Mouse (Mus musculus): ENCODE measurements around the gene Gm20388. TPM values are rescaled to one million over a fixed set of nuclear protein-coding genes. Genes with fewer than 3 reads are reported as not detected.

The Gm20388 gene
- polyA plus RNA-seq, 1 experiment from 2014 or later: 5.3 TPM

- WGBS: 63% methylated on average over 6 of the region's 6 CpGs
Observed at GRCm38 (mm10) chr8:122652643-122653042, 2742.0 kb downstream of the Gm20388 start.

GRCm38 (mm10) chr8:122654768-122655167, 2744.1 kb downstream of the Gm20388 start:
- ATAC-seq (replicated peaks; ENCODE audit: low FRiP score) (no peak), DNase-seq (ENCODE audit: low spot score) (no peak)
- H3K36me3 ChIP-seq (ENCODE audit: control insufficient read depth, insufficient read depth, low read length): no peaks in the 10 kb centered on the region; the same call in 1 of the 2 replicates
- H3K4me3 ChIP-seq (ENCODE audit: low read depth, low read length): no peak overlapping the region
- no peaks in the 10 kb centered on the region for H3K9me3 ChIP-seq (ENCODE audit: control insufficient read depth, low read length)
- peaks cover 5% of the 10 kb centered on the region; the same call in 1 of the 2 replicates for H3K4me1 ChIP-seq (replicated peaks; ENCODE audit: control insufficient read depth, insufficient read depth, low read length)
- H3K9ac ChIP-seq (ENCODE audit: low read depth, low read length): no peak overlapping the region
- H3K4me2 ChIP-seq: no peak overlapping the region
- no peaks in the 10 kb centered on the region for H3K27me3 ChIP-seq (replicated peaks; ENCODE audit: control insufficient read depth, insufficient read depth, low read length)
- no peak overlapping the region for H3K27ac ChIP-seq (ENCODE audit: low read depth, low read length)
- WGBS: 70% methylated on average over 7 of the region's 7 CpGs

More at GRCm38 (mm10) chr8:122652643-122653042, 2742.0 kb downstream of the Gm20388 start:
- Histone ChIP-seq H3K4me3 (ENCODE audit: low read depth, low read length) (no peak overlapping the region), H3K4me1 (replicated peaks; ENCODE audit: control insufficient read depth, insufficient read depth, low read length) (no peaks in the 10 kb centered on the region), H3K9ac (ENCODE audit: low read depth, low read length) (no peak overlapping the region), H3K27ac (ENCODE audit: low read depth, low read length) (no peak overlapping the region), H3K4me2 (no peak overlapping the region), H3K27me3 (replicated peaks; ENCODE audit: control insufficient read depth, insufficient read depth, low read length) (no peaks in the 10 kb centered on the region), H3K9me3 (ENCODE audit: control insufficient read depth, low read length) (no peaks in the 10 kb centered on the region), H3K36me3 (ENCODE audit: control insufficient read depth, insufficient read depth, low read length) (peaks cover 10% of the 10 kb centered on the region)
- no peak for ATAC-seq (replicated peaks; ENCODE audit: low FRiP score)
- no peak for DNase-seq (ENCODE audit: low spot score)

GRCm38 (mm10) chr8:122656056-122656999, 2745.7 kb downstream of the Gm20388 start:
- Histone ChIP-seq H3K4me1 (replicated peaks; ENCODE audit: control insufficient read depth, insufficient read depth, low read length) (peaks cover 6% of the 10 kb centered on the region), H3K9me3 (ENCODE audit: control insufficient read depth, low read length) (no peaks in the 10 kb centered on the region), H3K27ac (ENCODE audit: low read depth, low read length) (no peak overlapping the region), H3K27me3 (replicated peaks; ENCODE audit: control insufficient read depth, insufficient read depth, low read length) (no peaks in the 10 kb centered on the region), H3K9ac (ENCODE audit: low read depth, low read length) (no peak overlapping the region), H3K36me3 (ENCODE audit: control insufficient read depth, insufficient read depth, low read length) (no peaks in the 10 kb centered on the region; the same call in 1 of the 2 replicates), H3K4me3 (ENCODE audit: low read depth, low read length) (no peak overlapping the region), H3K4me2 (no peak overlapping the region)
- WGBS: 72% methylated on average over 13 of the region's 13 CpGs
- DNase-seq (ENCODE audit: low spot score): no peak
- ATAC-seq (replicated peaks; ENCODE audit: low FRiP score): no peak

GRCm38 (mm10) chr8:122658149-122658806, 2747.6 kb downstream of the Gm20388 start:
- Histone ChIP-seq H3K27ac (ENCODE audit: low read depth, low read length) (no peak overlapping the region), H3K9ac (ENCODE audit: low read depth, low read length) (no peak overlapping the region), H3K4me2 (no peak overlapping the region), H3K4me1 (replicated peaks; ENCODE audit: control insufficient read depth, insufficient read depth, low read length) (peaks cover 12% of the 10 kb centered on the region), H3K9me3 (ENCODE audit: control insufficient read depth, low read length) (no peaks in the 10 kb centered on the region), H3K36me3 (ENCODE audit: control insufficient read depth, insufficient read depth, low read length) (no peaks in the 10 kb centered on the region; the same call in 1 of the 2 replicates), H3K27me3 (replicated peaks; ENCODE audit: control insufficient read depth, insufficient read depth, low read length) (no peaks in the 10 kb centered on the region), H3K4me3 (ENCODE audit: low read depth, low read length) (no peak overlapping the region)
- ATAC-seq (replicated peaks; ENCODE audit: low FRiP score) (no peak), DNase-seq (ENCODE audit: low spot score) (no peak)
- 73% methylated on average over 10 of the region's 10 CpGs for WGBS

GRCm38 (mm10) chr8:122658807-122659160, 2748.1 kb downstream of the Gm20388 start:
- WGBS: 78% methylated on average over 9 of the region's 9 CpGs
- no peaks in the 10 kb centered on the region; the same call in 1 of the 2 replicates for H3K36me3 ChIP-seq (ENCODE audit: control insufficient read depth, insufficient read depth, low read length)
- H3K4me1 ChIP-seq (replicated peaks; ENCODE audit: control insufficient read depth, insufficient read depth, low read length): peaks cover 12% of the 10 kb centered on the region
- DNase-seq (ENCODE audit: low spot score): no peak
- H3K4me2 ChIP-seq: no peak overlapping the region
- H3K27me3 ChIP-seq (replicated peaks; ENCODE audit: control insufficient read depth, insufficient read depth, low read length): no peaks in the 10 kb centered on the region
- no peak overlapping the region for H3K4me3 ChIP-seq (ENCODE audit: low read depth, low read length)
- H3K9me3 ChIP-seq (ENCODE audit: control insufficient read depth, low read length): no peaks in the 10 kb centered on the region
- ATAC-seq (replicated peaks; ENCODE audit: low FRiP score): no peak
- no peak overlapping the region for H3K27ac ChIP-seq (ENCODE audit: low read depth, low read length)
- no peak overlapping the region for H3K9ac ChIP-seq (ENCODE audit: low read depth, low read length)

GRCm38 (mm10) chr8:122660022-122660421, 2749.4 kb downstream of the Gm20388 start:
- H3K9ac ChIP-seq (ENCODE audit: low read depth, low read length): no peak overlapping the region
- H3K27ac ChIP-seq (ENCODE audit: low read depth, low read length): no peak overlapping the region
- H3K4me1 ChIP-seq (replicated peaks; ENCODE audit: control insufficient read depth, insufficient read depth, low read length): peaks cover 16% of the 10 kb centered on the region
- DNase-seq (ENCODE audit: low spot score): no peak
- no peak for ATAC-seq (replicated peaks; ENCODE audit: low FRiP score)
- no peaks in the 10 kb centered on the region for H3K27me3 ChIP-seq (replicated peaks; ENCODE audit: control insufficient read depth, insufficient read depth, low read length)
- H3K4me2 ChIP-seq: no peak overlapping the region
- H3K36me3 ChIP-seq (ENCODE audit: control insufficient read depth, insufficient read depth, low read length): no peaks in the 10 kb centered on the region; the same call in 1 of the 2 replicates
- 60% methylated on average over 2 of the region's 2 CpGs for WGBS
- no peaks in the 10 kb centered on the region for H3K9me3 ChIP-seq (ENCODE audit: control insufficient read depth, low read length)
- H3K4me3 ChIP-seq (ENCODE audit: low read depth, low read length): no peak overlapping the region

- Histone ChIP-seq H3K4me3 (ENCODE audit: low read depth, low read length) (no peak overlapping the region), H3K9ac (ENCODE audit: low read depth, low read length) (no peak overlapping the region), H3K27me3 (replicated peaks; ENCODE audit: control insufficient read depth, insufficient read depth, low read length) (no peaks in the 10 kb centered on the region), H3K4me1 (replicated peaks; ENCODE audit: control insufficient read depth, insufficient read depth, low read length) (peaks cover 26% of the 10 kb centered on the region), H3K9me3 (ENCODE audit: control insufficient read depth, low read length) (no peaks in the 10 kb centered on the region), H3K27ac (ENCODE audit: low read depth, low read length) (peak overlapping the region; percentile 49), H3K4me2 (no peak overlapping the region), H3K36me3 (ENCODE audit: control insufficient read depth, insufficient read depth, low read length) (no peaks in the 10 kb centered on the region; the same call in 1 of the 2 replicates)
- WGBS: 54% methylated on average over 7 of the region's 7 CpGs
- ATAC-seq (replicated peaks; ENCODE audit: low FRiP score) (no peak), DNase-seq (ENCODE audit: low spot score) (no peak)
Observed at GRCm38 (mm10) chr8:122661138-122661537, 2750.5 kb downstream of the Gm20388 start.

- Histone ChIP-seq H3K36me3 (ENCODE audit: control insufficient read depth, insufficient read depth, low read length) (no peaks in the 10 kb centered on the region; the same call in 1 of the 2 replicates), H3K4me1 (replicated peaks; ENCODE audit: control insufficient read depth, insufficient read depth, low read length) (peaks cover 34% of the 10 kb centered on the region), H3K4me2 (no peak overlapping the region), H3K27ac (ENCODE audit: low read depth, low read length) (no peak overlapping the region), H3K27me3 (replicated peaks; ENCODE audit: control insufficient read depth, insufficient read depth, low read length) (no peaks in the 10 kb centered on the region), H3K9me3 (ENCODE audit: control insufficient read depth, low read length) (no peaks in the 10 kb centered on the region), H3K9ac (ENCODE audit: low read depth, low read length) (no peak overlapping the region), H3K4me3 (ENCODE audit: low read depth, low read length) (no peak overlapping the region)
- WGBS: 81% methylated on average over 2 of the region's 2 CpGs
- DNase-seq (ENCODE audit: low spot score) (no peak), ATAC-seq (replicated peaks; ENCODE audit: low FRiP score) (no peak)
Observed at GRCm38 (mm10) chr8:122661894-122662293, 2751.3 kb downstream of the Gm20388 start.
